Mouse (Mus musculus) mouse trophoblast stem cell (cell line): Measurements from ENCODE around the gene Usp29.

Source experiments
- in situ Hi-C, 2 experiments: fragments of 300-500 bp; cut with MseI, MboI; formaldehyde crosslinking; loops; 2 replicates in 1 of 2; 3 replicates in 1 of 2; pipeline ENCODE4 v1.15.1; 2025

The Usp29 gene

GRCm38 (mm10) chr7:6810556-6810955 is 80.2 kb downstream of the Usp29 start:
- in situ Hi-C loops: no loop called here

GRCm38 (mm10) chr7:6814971-6815370 is 84.6 kb downstream of the Usp29 start:
- in situ Hi-C loops: no loop called here

- in situ Hi-C loops: no loop called here
These were observed 86.5 kb downstream of the Usp29 start for GRCm38 (mm10) chr7:6816706-6817376.

GRCm38 (mm10) chr7:6820296-6820695 is 89.9 kb downstream of the Usp29 start:
- in situ Hi-C loops: no loop called here

GRCm38 (mm10) chr7:6822633-6823032 is 92.3 kb downstream of the Usp29 start:
- in situ Hi-C loops: no loop called here

GRCm38 (mm10) chr7:6823673-6824072 is 93.3 kb downstream of the Usp29 start:
- in situ Hi-C loops: no loop called here

- in situ Hi-C loops: no loop called here
These were observed 95.7 kb downstream of the Usp29 start for GRCm38 (mm10) chr7:6825966-6826647.

GRCm38 (mm10) chr7:6829148-6829547 is 98.8 kb downstream of the Usp29 start:
- in situ Hi-C loops: no loop called here

- in situ Hi-C loops: no loop called here
These were observed 104.6 kb downstream of the Usp29 start for GRCm38 (mm10) chr7:6834950-6835349.

- in situ Hi-C loops: no loop called here
These were observed 105.0 kb downstream of the Usp29 start for GRCm38 (mm10) chr7:6835351-6835750.

GRCm38 (mm10) chr7:6837297-6837925 is 107.0 kb downstream of the Usp29 start:
- in situ Hi-C loops: no loop called here

GRCm38 (mm10) chr7:6837926-6838554 is 107.7 kb downstream of the Usp29 start:
- in situ Hi-C loops: no loop called here

GRCm38 (mm10) chr7:6840860-6841259 is 110.5 kb downstream of the Usp29 start:
- in situ Hi-C loops: no loop called here

- in situ Hi-C loops: no loop called here
These were observed 119.1 kb downstream of the Usp29 start for GRCm38 (mm10) chr7:6849495-6849894.

- in situ Hi-C loops: no loop called here
These were observed 119.9 kb downstream of the Usp29 start for GRCm38 (mm10) chr7:6850321-6850720.

- in situ Hi-C loops: no loop called here
These were observed 120.9 kb downstream of the Usp29 start for GRCm38 (mm10) chr7:6851256-6851655.

- in situ Hi-C loops: no loop called here
These were observed 121.5 kb downstream of the Usp29 start for GRCm38 (mm10) chr7:6851717-6852503.

GRCm38 (mm10) chr7:6855613-6856405 is 125.4 kb downstream of the Usp29 start:
- in situ Hi-C loops: no loop called here

GRCm38 (mm10) chr7:6858694-6859270 is 128.4 kb downstream of the Usp29 start:
- in situ Hi-C loops: no loop called here

GRCm38 (mm10) chr7:6860689-6861088 is 130.3 kb downstream of the Usp29 start:
- in situ Hi-C loops: no loop called here
